Mouse (Mus musculus): ENCODE measurements around the gene Olfr1015. TPM values are rescaled to one million over a fixed set of nuclear protein-coding genes. Genes with fewer than 3 reads are reported as not detected.

Gene Olfr1015
- total and polyA plus RNA-seq, 3 experiments: not detected

DNA sequence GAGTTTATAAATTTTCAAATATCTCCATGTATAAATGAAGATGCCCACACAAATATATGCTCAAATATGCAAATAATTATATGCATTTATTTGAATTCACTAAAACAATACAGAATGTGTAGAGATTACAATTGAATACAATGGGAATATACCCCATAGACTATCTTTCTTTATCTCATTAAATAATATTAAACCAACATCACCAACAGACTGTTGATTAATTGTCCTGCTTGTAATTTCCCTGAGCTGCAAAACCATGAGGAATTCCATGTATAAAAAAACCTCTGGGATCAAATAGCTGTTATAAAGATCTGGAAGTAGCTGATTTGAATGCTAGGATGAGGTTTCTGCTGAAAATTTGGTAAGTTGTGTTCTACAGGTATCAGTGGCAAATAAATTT lies 15.0 kb upstream of the Olfr1015 start, which contains the start of gene Olfr1013:
Gene Olfr1013 (plus strand): TSS at position 301 of the 400 bp plus-strand sequence.
- no peak within 1 kb of the TSS for H3K27ac ChIP-seq (ENCODE audit: control insufficient read depth, low read depth, low read length)
- H3K36me3 ChIP-seq (ENCODE audit: control insufficient read depth in 1 of 2, insufficient read depth in 2 of 2, low read length in 2 of 2): no peaks in the 10 kb centered on the region
- no peaks in the 10 kb centered on the region for H3K27me3 ChIP-seq (ENCODE audit: control insufficient read depth in 1 of 2, insufficient read depth in 2 of 2, low read length in 2 of 2)
- TF ChIP-seq KAT2A (conservative IDR thresholded peaks at IDR 0.05; ENCODE audit: low read depth, low read length) (no peak), UBTF (IDR thresholded peaks at IDR 0.05; ENCODE audit: borderline replicate concordance, insufficient read depth, low read depth, low read length) (no peak), MAX (IDR thresholded peaks at IDR 0.05; ENCODE audit: low read length) (no peak), RAD21 (IDR thresholded peaks at IDR 0.05; ENCODE audit: low read depth, low read length) (no peak), TBP (IDR thresholded peaks at IDR 0.05; ENCODE audit: low read depth, low read length) (no peak), POLR2AphosphoS2 (IDR thresholded peaks at IDR 0.05; ENCODE audit: low read length) (no peak), JUND (IDR thresholded peaks at IDR 0.05; ENCODE audit: low read depth, low read length) (no peak), ZC3H11A (IDR thresholded peaks at IDR 0.05; ENCODE audit: low read depth, low read length) (no peak), E2F4 (IDR thresholded peaks at IDR 0.05; ENCODE audit: borderline replicate concordance, low read depth, low read length) (no peak), SMC3 (IDR thresholded peaks at IDR 0.05; ENCODE audit: low read depth, low read length) (no peak), RCOR1 (IDR thresholded peaks at IDR 0.05; ENCODE audit: low read depth, low read length) (no peak), MXI1 (IDR thresholded peaks at IDR 0.05; ENCODE audit: low read depth, low read length) (no peak)
- H3K9me3 ChIP-seq (replicated peaks; ENCODE audit: insufficient read depth, low read length): no peaks in the 10 kb centered on the region
- no peak within 1 kb of the TSS for H3K9ac ChIP-seq (ENCODE audit: control insufficient read depth, low read depth, low read length, poor library complexity, severe bottlenecking)
- no peaks in the 10 kb centered on the region for H3K79me2 ChIP-seq (ENCODE audit: control insufficient read depth, insufficient read depth, low read length, poor library complexity)
- no peak within 1 kb of the TSS for H3K4me3 ChIP-seq (ENCODE audit: control insufficient read depth in 1 of 2, insufficient read depth in 1 of 2, low read depth in 2 of 2, low read length in 2 of 2)
- H3K4me1 ChIP-seq (ENCODE audit: control insufficient read depth in 1 of 2, insufficient read depth in 2 of 2, low read length in 2 of 2): no peaks in the 10 kb centered on the region
- DNase-seq (ENCODE audit: low read depth, low spot score): no peak

DNA sequence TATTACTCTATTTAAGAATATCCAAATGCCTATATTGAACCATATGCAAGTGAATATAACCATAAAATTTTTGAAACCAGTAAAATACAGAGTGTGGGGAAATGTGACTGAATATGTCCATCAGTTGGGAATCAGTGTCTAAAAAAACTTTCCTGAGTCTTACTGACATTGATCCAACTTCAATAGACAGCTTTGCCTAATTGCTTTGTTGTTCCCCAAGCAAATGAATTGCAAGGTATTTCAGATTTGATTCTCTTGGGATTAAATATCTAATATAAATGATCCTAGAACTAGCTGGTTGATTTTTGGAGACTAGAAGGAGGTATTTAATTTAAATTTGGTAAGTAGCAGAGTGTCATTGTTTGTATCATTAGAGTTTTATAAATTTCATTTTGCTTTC lies 9.4 kb upstream of the Olfr1015 start, which contains the start of gene Olfr1014:
Gene Olfr1014 (plus strand): TSS at position 301 of the 400 bp plus-strand sequence.
- TF ChIP-seq CTCF (IDR thresholded peaks at IDR 0.05 in 2 of 3, conservative IDR thresholded peaks at IDR 0.05 in 1 of 3; ENCODE audit: control insufficient read depth in 1 of 3, insufficient read depth in 1 of 3, low read depth in 2 of 3, low read length in 3 of 3, poor library complexity in 1 of 3, severe bottlenecking in 1 of 3): no peak
- TF ChIP-seq JUND (IDR thresholded peaks at IDR 0.05; ENCODE audit: low read depth, low read length): no peak
- TF ChIP-seq POLR2AphosphoS2 (IDR thresholded peaks at IDR 0.05; ENCODE audit: low read length): no peak
- TF ChIP-seq TCF12 (IDR thresholded peaks at IDR 0.05; ENCODE audit: low read depth, low read length): no peak
- TF ChIP-seq ETS1 (IDR thresholded peaks at IDR 0.05; ENCODE audit: low read depth, low read length): no peak
- TF ChIP-seq RCOR1 (IDR thresholded peaks at IDR 0.05; ENCODE audit: low read depth, low read length): no peak
- TF ChIP-seq CHD1 (IDR thresholded peaks at IDR 0.05; ENCODE audit: low read depth, low read length): no peak
- TF ChIP-seq POLR2AphosphoS5 (IDR thresholded peaks at IDR 0.05; ENCODE audit: borderline replicate concordance, low read depth, low read length): no peak
- TF ChIP-seq ELF1 (IDR thresholded peaks at IDR 0.05; ENCODE audit: low read depth, low read length): no peak
- TF ChIP-seq KAT2A (conservative IDR thresholded peaks at IDR 0.05; ENCODE audit: low read depth, low read length): no peak
- TF ChIP-seq MAFK (IDR thresholded peaks at IDR 0.05; ENCODE audit: borderline replicate concordance, low read depth, low read length): no peak
- no peak for TF ChIP-seq MAZ (IDR thresholded peaks at IDR 0.05; ENCODE audit: low read depth, low read length)
- TF ChIP-seq ZC3H11A (IDR thresholded peaks at IDR 0.05; ENCODE audit: low read depth, low read length): no peak
- no peak within 1 kb of the TSS for H3K4me3 ChIP-seq (ENCODE audit: control insufficient read depth in 1 of 2, insufficient read depth in 1 of 2, low read depth in 2 of 2, low read length in 2 of 2)
- no peak for DNase-seq (ENCODE audit: low read depth, low spot score)
- H3K4me1 ChIP-seq (ENCODE audit: control insufficient read depth in 1 of 2, insufficient read depth in 2 of 2, low read length in 2 of 2): no peaks in the 10 kb centered on the region
- H3K9me3 ChIP-seq (replicated peaks; ENCODE audit: insufficient read depth, low read length): no peaks in the 10 kb centered on the region
- no peak within 1 kb of the TSS for H3K27ac ChIP-seq (ENCODE audit: control insufficient read depth, low read depth, low read length)
- H3K9ac ChIP-seq (ENCODE audit: control insufficient read depth, low read depth, low read length, poor library complexity, severe bottlenecking): no peak within 1 kb of the TSS
- no peaks in the 10 kb centered on the region for H3K27me3 ChIP-seq (ENCODE audit: control insufficient read depth in 1 of 2, insufficient read depth in 2 of 2, low read length in 2 of 2)
- H3K36me3 ChIP-seq (ENCODE audit: control insufficient read depth in 1 of 2, insufficient read depth in 2 of 2, low read length in 2 of 2): no peaks in the 10 kb centered on the region
- no peaks in the 10 kb centered on the region for H3K79me2 ChIP-seq (ENCODE audit: control insufficient read depth, insufficient read depth, low read length, poor library complexity)
